Mouse (Mus musculus): ENCODE results near the gene Ptprd. TPM values are rescaled to one million over a fixed set of nuclear protein-coding genes. Genes with fewer than 3 reads are reported as not detected.

Gene Ptprd
- polyA plus RNA-seq, 1 experiment from 2014 or later: 5.6 TPM

GRCm38 (mm10) chr4:75991621-75992245 is 2220.0 kb downstream of the Ptprd start:
- H3K9me3 ChIP-seq (ENCODE audit: control insufficient read depth, low read length): no peaks in the 10 kb centered on the region
- no peak for TF ChIP-seq CTCF (IDR thresholded peaks at IDR 0.05; ENCODE audit: low read depth)
- no peak for TF ChIP-seq EP300 (optimal IDR thresholded peaks at IDR 0.05)
- H3K9ac ChIP-seq (ENCODE audit: low read length): no peak overlapping the region
- DNase-seq (ENCODE audit: low spot score) (no peak), ATAC-seq (ENCODE audit: low FRiP score, low TSS enrichment) (no peak)
- H3K36me3 ChIP-seq (ENCODE audit: control insufficient read depth, insufficient read depth, low read length): no peaks in the 10 kb centered on the region
- no peaks in the 10 kb centered on the region for H3K4me1 ChIP-seq (replicated peaks; ENCODE audit: control insufficient read depth, insufficient read depth)
- no peaks in the 10 kb centered on the region for H3K27me3 ChIP-seq (ENCODE audit: control insufficient read depth, insufficient read depth, low read length)
- H3K4me2 ChIP-seq (replicated peaks; ENCODE audit: low read depth): no peak overlapping the region
- H3K4me3 ChIP-seq (ENCODE audit: low read depth, low read length): no peak overlapping the region
- no peak overlapping the region for H3K27ac ChIP-seq (replicated peaks)
- WGBS: 82% methylated on average over 6 of the region's 6 CpGs

- WGBS: 85% methylated on average over 3 of the region's 3 CpGs
- Histone ChIP-seq H3K4me1 (replicated peaks; ENCODE audit: control insufficient read depth, insufficient read depth) (no peaks in the 10 kb centered on the region), H3K4me2 (replicated peaks; ENCODE audit: low read depth) (no peak overlapping the region), H3K9ac (ENCODE audit: low read length) (no peak overlapping the region), H3K27ac (replicated peaks) (no peak overlapping the region), H3K9me3 (ENCODE audit: control insufficient read depth, low read length) (no peaks in the 10 kb centered on the region), H3K27me3 (ENCODE audit: control insufficient read depth, insufficient read depth, low read length) (no peaks in the 10 kb centered on the region), H3K4me3 (ENCODE audit: low read depth, low read length) (no peak overlapping the region), H3K36me3 (ENCODE audit: control insufficient read depth, insufficient read depth, low read length) (no peaks in the 10 kb centered on the region)
- ATAC-seq (ENCODE audit: low FRiP score, low TSS enrichment) (no peak), DNase-seq (ENCODE audit: low spot score) (no peak)
- no peak for TF ChIP-seq EP300 (optimal IDR thresholded peaks at IDR 0.05)
- no peak for TF ChIP-seq CTCF (IDR thresholded peaks at IDR 0.05; ENCODE audit: low read depth)
Measured at GRCm38 (mm10) chr4:75974728-75975127, 2237.0 kb downstream of the Ptprd start.

- Histone ChIP-seq H3K4me1 (replicated peaks; ENCODE audit: control insufficient read depth, insufficient read depth) (no peaks in the 10 kb centered on the region), H3K27ac (replicated peaks) (no peak overlapping the region), H3K9me3 (ENCODE audit: control insufficient read depth, low read length) (no peaks in the 10 kb centered on the region), H3K36me3 (ENCODE audit: control insufficient read depth, insufficient read depth, low read length) (no peaks in the 10 kb centered on the region), H3K27me3 (ENCODE audit: control insufficient read depth, insufficient read depth, low read length) (no peaks in the 10 kb centered on the region), H3K9ac (ENCODE audit: low read length) (no peak overlapping the region), H3K4me3 (ENCODE audit: low read depth, low read length) (no peak overlapping the region), H3K4me2 (replicated peaks; ENCODE audit: low read depth) (no peak overlapping the region)
- 83% methylated on average over 1 of the region's 1 CpGs for WGBS
- DNase-seq (ENCODE audit: low spot score) (no peak), ATAC-seq (ENCODE audit: low FRiP score, low TSS enrichment) (no peak)
- TF ChIP-seq EP300 (optimal IDR thresholded peaks at IDR 0.05): no peak
- TF ChIP-seq CTCF (IDR thresholded peaks at IDR 0.05; ENCODE audit: low read depth): no peak
Measured at GRCm38 (mm10) chr4:75973322-75973721, 2238.4 kb downstream of the Ptprd start.

GRCm38 (mm10) chr4:75969961-75970360 is 2241.8 kb downstream of the Ptprd start:
- Histone ChIP-seq H3K36me3 (ENCODE audit: control insufficient read depth, insufficient read depth, low read length) (no peaks in the 10 kb centered on the region), H3K4me2 (replicated peaks; ENCODE audit: low read depth) (no peak overlapping the region), H3K27me3 (ENCODE audit: control insufficient read depth, insufficient read depth, low read length) (no peaks in the 10 kb centered on the region), H3K4me3 (ENCODE audit: low read depth, low read length) (no peak overlapping the region), H3K4me1 (replicated peaks; ENCODE audit: control insufficient read depth, insufficient read depth) (no peaks in the 10 kb centered on the region), H3K9ac (ENCODE audit: low read length) (no peak overlapping the region), H3K9me3 (ENCODE audit: control insufficient read depth, low read length) (no peaks in the 10 kb centered on the region), H3K27ac (replicated peaks) (no peak overlapping the region)
- 84% methylated on average over 2 of the region's 2 CpGs for WGBS
- ATAC-seq (ENCODE audit: low FRiP score, low TSS enrichment) (no peak), DNase-seq (ENCODE audit: low spot score) (no peak)
- TF ChIP-seq CTCF (IDR thresholded peaks at IDR 0.05; ENCODE audit: low read depth): no peak
- TF ChIP-seq EP300 (optimal IDR thresholded peaks at IDR 0.05): no peak

GRCm38 (mm10) chr4:75968618-75969017 is 2243.1 kb downstream of the Ptprd start:
- Histone ChIP-seq H3K9me3 (ENCODE audit: control insufficient read depth, low read length) (no peaks in the 10 kb centered on the region), H3K9ac (ENCODE audit: low read length) (no peak overlapping the region), H3K4me1 (replicated peaks; ENCODE audit: control insufficient read depth, insufficient read depth) (no peaks in the 10 kb centered on the region), H3K4me2 (replicated peaks; ENCODE audit: low read depth) (no peak overlapping the region), H3K36me3 (ENCODE audit: control insufficient read depth, insufficient read depth, low read length) (no peaks in the 10 kb centered on the region), H3K27me3 (ENCODE audit: control insufficient read depth, insufficient read depth, low read length) (no peaks in the 10 kb centered on the region), H3K4me3 (ENCODE audit: low read depth, low read length) (no peak overlapping the region), H3K27ac (replicated peaks) (no peak overlapping the region)
- 49% methylated on average over 2 of the region's 2 CpGs for WGBS
- TF ChIP-seq EP300 (optimal IDR thresholded peaks at IDR 0.05) (no peak), CTCF (IDR thresholded peaks at IDR 0.05; ENCODE audit: low read depth) (no peak)
- no peak for DNase-seq (ENCODE audit: low spot score)
- ATAC-seq (ENCODE audit: low FRiP score, low TSS enrichment): peak; percentile 77

GRCm38 (mm10) chr4:75965810-75966209 is 2246.0 kb downstream of the Ptprd start:
- Histone ChIP-seq H3K4me2 (replicated peaks; ENCODE audit: low read depth) (no peak overlapping the region), H3K36me3 (ENCODE audit: control insufficient read depth, insufficient read depth, low read length) (no peaks in the 10 kb centered on the region), H3K4me1 (replicated peaks; ENCODE audit: control insufficient read depth, insufficient read depth) (no peaks in the 10 kb centered on the region), H3K9ac (ENCODE audit: low read length) (no peak overlapping the region), H3K27me3 (ENCODE audit: control insufficient read depth, insufficient read depth, low read length) (no peaks in the 10 kb centered on the region), H3K9me3 (ENCODE audit: control insufficient read depth, low read length) (no peaks in the 10 kb centered on the region), H3K27ac (replicated peaks) (no peak overlapping the region), H3K4me3 (ENCODE audit: low read depth, low read length) (no peak overlapping the region)
- ATAC-seq (ENCODE audit: low FRiP score, low TSS enrichment) (no peak), DNase-seq (ENCODE audit: low spot score) (no peak)
- no peak for TF ChIP-seq CTCF (IDR thresholded peaks at IDR 0.05; ENCODE audit: low read depth)
- TF ChIP-seq EP300 (optimal IDR thresholded peaks at IDR 0.05): no peak
- 68% methylated on average over 3 of the region's 3 CpGs for WGBS

Measured in stomach, postnatal 0 days (tissue).